Mouse (Mus musculus): ENCODE data around the gene Zfp106. TPM values are rescaled to one million over a fixed set of nuclear protein-coding genes. Genes with fewer than 3 reads are reported as not detected.
"Not testable (repeated sequence)": the region's sequence is repeated elsewhere in the genome, so short reads cannot be mapped to it uniquely, and the experiment has no call there.

Gene Zfp106
- polyA plus RNA-seq, 1 experiment from 2014 or later = 60.2 TPM

DNA sequence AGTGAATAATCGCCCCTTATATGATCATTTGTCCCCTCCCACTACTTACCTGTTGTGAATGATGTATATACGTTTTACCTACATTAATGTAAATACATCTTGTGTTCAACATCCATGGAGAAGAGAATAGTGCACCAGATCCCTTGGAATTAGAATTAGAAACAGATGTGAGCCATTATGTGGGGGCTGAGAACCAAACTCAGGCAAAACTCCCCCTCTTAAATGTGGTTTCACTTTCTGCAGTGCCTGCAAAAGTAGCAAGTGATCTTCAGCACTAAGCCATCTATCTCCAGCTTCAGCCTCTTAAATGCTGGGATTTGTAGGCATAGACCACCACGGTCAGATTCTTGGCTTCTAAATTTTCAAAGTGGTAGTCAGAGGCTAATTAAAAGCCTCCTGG, 11.5 kb upstream of the Zfp106 start:
- Histone ChIP-seq H3K36me3 (peaks cover 13% of the 10 kb centered on the region), H3K9ac (no peak overlapping the region), H3K4me1 (replicated peaks) (0 out of 2 replicates have a peak, but pooled peaks cover 7% of the 10 kb centered on the region), H3K4me2 (no peak overlapping the region), H3K27ac (ENCODE audit: poor library complexity, severe bottlenecking) (no peak overlapping the region), H3K27me3 (replicated peaks) (no peaks in the 10 kb centered on the region), H3K4me3 (no peak overlapping the region), H3K9me3 (replicated peaks) (no peaks in the 10 kb centered on the region)
- no peak for ATAC-seq (ENCODE audit: insufficient number of reproducible peaks, low FRiP score)
- WGBS = 90% methylated on average over 3 of the region's 3 CpGs

DNA sequence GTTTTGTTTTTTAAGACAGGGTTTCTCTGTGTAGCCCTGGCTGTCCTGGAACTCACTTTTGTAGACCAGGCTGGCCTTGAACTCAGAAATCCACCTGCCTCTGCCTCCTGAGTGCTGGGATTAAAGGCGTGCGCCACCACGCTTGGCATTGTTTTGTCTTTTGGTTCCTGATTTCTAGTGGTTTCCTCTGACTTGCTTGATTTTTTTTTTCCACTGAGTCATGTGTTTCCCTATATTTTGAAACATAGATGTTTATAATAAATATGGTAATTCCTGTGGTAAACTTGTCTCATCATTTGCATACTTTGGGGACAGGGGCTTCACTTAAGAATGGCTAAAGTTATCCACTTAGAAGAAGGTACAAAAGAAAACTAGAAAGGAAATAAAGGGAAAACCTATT, 8.5 kb upstream of the Zfp106 start:
- H3K27ac ChIP-seq (ENCODE audit: poor library complexity, severe bottlenecking); H3K4me2 ChIP-seq; ATAC-seq (ENCODE audit: insufficient number of reproducible peaks, low FRiP score); H3K27me3 ChIP-seq (replicated peaks); H3K9ac ChIP-seq; H3K4me1 ChIP-seq (replicated peaks); H3K4me3 ChIP-seq; H3K9me3 ChIP-seq (replicated peaks): not testable (repeated sequence)
- 94% methylated on average over 3 of the region's 3 CpGs for WGBS
- H3K36me3 ChIP-seq = peaks cover 10% of the 10 kb centered on the region

DNA sequence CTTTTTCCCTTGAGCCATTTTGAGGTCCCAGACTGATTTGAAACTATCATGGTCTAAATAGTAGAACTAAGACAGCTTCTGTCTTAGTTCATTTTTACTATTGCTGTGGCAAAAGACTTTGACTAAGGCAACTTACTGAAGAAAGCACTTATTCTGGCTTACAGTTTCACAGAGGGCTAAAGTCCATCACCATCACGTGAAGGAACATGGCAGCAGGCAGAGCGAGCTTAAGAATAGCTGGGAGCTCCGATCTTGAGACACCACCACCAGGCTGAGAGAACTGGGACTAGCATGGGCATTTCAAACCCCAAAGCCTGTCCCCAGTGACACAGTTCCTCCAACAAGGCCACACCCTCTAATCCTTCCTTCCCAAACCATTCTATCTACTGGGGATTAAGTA, 7.4 kb upstream of the Zfp106 start:
- H3K4me1 ChIP-seq (replicated peaks) = peaks cover 9% of the 10 kb centered on the region
- H3K4me3 ChIP-seq = no peak overlapping the region
- no peaks in the 10 kb centered on the region for H3K9me3 ChIP-seq (replicated peaks)
- no peak for ATAC-seq (ENCODE audit: insufficient number of reproducible peaks, low FRiP score)
- H3K27me3 ChIP-seq (replicated peaks) = no peaks in the 10 kb centered on the region
- H3K27ac ChIP-seq (ENCODE audit: poor library complexity, severe bottlenecking) = no peak overlapping the region
- H3K36me3 ChIP-seq = peaks cover 10% of the 10 kb centered on the region
- no peak overlapping the region for H3K9ac ChIP-seq
- no peak overlapping the region for H3K4me2 ChIP-seq
- 92% methylated on average over 3 of the region's 3 CpGs for WGBS

DNA sequence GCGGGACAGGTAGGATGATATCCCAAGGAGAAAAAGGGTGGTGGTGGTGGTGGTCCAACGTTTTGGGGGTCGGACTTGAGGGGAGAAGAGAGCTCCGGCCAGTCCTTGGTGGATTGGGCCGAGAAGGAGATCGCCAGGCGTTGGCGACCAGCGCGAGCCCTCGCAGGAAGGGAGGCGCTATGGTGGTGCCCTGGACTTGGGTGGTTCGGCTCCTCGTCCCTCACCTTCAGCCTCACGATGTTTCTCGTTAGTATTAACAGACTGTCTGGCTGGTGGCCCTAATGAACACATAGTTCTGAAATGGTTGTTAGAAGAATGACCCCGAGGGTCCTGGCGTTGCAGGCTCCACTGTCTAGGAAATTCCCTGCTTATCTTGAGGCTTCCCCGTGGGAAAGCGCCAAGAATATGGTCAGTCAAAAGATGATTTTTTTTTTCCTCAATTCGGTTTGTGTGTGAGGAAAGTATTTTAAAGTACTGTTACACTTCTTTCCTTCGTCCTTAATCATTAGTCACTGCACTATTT, 4.2 kb upstream of the Zfp106 start:
- Histone ChIP-seq H3K4me1 (replicated peaks) (peaks cover 14% of the 10 kb centered on the region), H3K27ac (ENCODE audit: poor library complexity, severe bottlenecking) (peak overlapping the region; percentile 91), H3K4me2 (peak overlapping the region; percentile 77), H3K36me3 (peaks cover 10% of the 10 kb centered on the region), H3K4me3 (peak overlapping the region; percentile 66), H3K9me3 (replicated peaks) (no peaks in the 10 kb centered on the region), H3K9ac (peak overlapping the region; percentile 75), H3K27me3 (replicated peaks) (no peaks in the 10 kb centered on the region)
- WGBS = under 1% methylated on average over 22 of the region's 22 CpGs
- ATAC-seq (ENCODE audit: insufficient number of reproducible peaks, low FRiP score) = peak; percentile 77

DNA sequence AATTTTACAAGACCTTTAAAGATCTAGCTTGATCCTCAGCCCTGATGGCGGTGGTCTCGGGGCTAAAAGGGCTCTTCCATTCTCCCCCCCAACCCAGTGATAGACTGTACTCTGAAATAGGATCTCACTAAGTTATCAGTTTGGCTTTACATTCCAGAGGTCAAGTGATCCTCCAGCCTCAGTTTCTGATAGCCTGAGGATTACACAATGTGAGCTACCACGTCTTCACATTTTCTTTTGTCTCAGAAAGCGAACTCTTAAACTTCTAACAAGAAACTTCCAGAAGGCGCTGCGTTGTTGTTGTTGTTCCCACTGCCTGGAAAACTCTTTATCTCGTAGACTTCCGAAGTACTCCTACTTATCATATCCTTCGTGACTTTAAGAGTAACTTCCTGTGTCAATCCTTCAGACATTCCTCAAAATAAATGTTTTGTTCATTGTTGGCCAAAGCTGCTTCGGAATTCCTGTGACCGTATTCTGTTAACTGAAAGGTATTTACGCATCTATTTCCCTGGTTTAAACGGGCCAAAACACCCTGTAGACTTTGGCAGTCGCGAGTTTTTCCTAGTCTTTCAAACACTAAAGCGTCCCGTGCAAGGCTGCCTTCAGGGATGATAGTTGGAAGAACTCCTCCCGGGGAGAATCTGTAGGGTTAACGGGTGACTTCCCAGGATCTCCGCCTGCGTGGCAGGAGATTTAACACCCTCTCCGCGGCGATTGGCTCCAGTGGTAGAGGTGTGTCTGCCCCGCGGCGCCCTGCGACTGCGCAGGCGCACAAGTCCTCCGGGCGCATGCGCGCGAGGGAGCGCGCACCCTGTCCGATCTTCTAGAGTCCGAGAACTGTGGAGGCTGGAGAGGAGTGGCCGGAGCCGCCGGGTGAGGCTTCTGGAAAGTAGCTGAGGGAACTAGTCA, 3.5 kb upstream of the Zfp106 start, which contains the start of gene Snap23:
TSS of gene Snap23 (plus strand) at position 786 of the 912 bp plus-strand sequence.
- H3K36me3 ChIP-seq = peaks cover 10% of the 10 kb centered on the region
- peak within 1 kb of the TSS; percentile 75 for H3K9ac ChIP-seq
- H3K9me3 ChIP-seq (replicated peaks) = no peaks in the 10 kb centered on the region
- peak; percentile 95 for ATAC-seq (ENCODE audit: insufficient number of reproducible peaks, low FRiP score)
- peak within 1 kb of the TSS; percentile 77 for H3K4me2 ChIP-seq
- peak within 1 kb of the TSS; percentile 91 for H3K27ac ChIP-seq (ENCODE audit: poor library complexity, severe bottlenecking)
- peaks cover 14% of the 10 kb centered on the region for H3K4me1 ChIP-seq (replicated peaks)
- whole genome bisulfite sequencing = under 1% methylated on average over 42 of the region's 42 CpGs
- peak within 1 kb of the TSS; percentile 66 for H3K4me3 ChIP-seq
- no peaks in the 10 kb centered on the region for H3K27me3 ChIP-seq (replicated peaks)

DNA sequence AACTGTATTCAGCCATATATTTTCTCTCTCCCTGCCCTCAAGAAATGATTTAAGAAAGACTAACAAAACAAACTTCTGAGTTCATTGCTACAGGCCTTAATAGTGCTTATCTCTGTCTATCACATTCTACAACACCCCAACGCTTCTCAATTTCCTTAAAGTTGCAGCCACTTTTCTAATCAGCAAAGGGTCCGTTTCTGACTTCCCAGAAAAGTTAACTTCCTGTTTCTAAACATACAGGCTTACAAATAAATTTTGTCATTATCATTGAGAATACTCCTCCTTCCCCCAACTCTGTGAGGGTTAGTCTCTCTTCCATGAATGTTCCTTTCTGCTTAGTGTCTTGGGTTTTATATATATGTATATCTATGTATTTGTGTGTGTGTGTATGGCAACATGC, 1.7 kb upstream of the Zfp106 start:
- WGBS = 60% methylated on average over 2 of the region's 2 CpGs
- Histone ChIP-seq H3K36me3 (no peaks in the 10 kb centered on the region; the same call in 1 of the 2 replicates), H3K4me3 (no peak overlapping the region), H3K9me3 (replicated peaks) (no peaks in the 10 kb centered on the region), H3K4me1 (replicated peaks) (peaks cover 14% of the 10 kb centered on the region), H3K4me2 (no peak overlapping the region), H3K9ac (no peak overlapping the region), H3K27me3 (replicated peaks) (no peaks in the 10 kb centered on the region), H3K27ac (ENCODE audit: poor library complexity, severe bottlenecking) (no peak overlapping the region)
- no peak for ATAC-seq (ENCODE audit: insufficient number of reproducible peaks, low FRiP score)

DNA sequence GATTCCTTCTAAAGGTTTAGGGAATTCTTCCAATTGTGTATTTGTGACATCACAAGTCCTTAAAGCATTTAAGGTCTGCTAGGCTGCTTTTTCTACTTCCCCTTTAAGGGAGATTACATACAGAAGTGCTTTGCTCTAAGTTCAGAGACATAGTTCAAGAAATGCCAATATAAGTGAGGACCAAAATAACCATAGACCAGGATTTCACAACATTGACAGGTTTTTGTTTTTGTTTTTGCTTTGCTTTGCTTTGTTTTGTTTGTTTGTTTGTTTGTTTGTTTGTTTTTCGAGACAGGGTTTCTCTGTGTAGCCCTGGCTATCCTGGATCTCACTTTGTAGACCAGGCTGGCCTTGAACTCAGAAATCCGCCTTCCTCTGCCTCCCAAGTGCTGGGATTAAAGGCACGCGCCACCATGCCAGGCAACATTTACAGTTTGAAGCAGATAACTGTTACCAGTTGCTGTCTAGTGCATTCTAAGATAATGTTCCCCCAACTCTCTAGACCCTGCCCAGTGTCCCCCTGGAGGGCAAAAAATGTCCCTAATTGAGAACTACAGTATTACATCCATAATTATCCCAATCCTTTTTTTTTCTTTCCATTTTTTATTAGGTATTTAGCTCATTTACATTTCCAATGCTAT, 1.0 kb upstream of the Zfp106 start:
- H3K4me2 ChIP-seq; H3K27me3 ChIP-seq (replicated peaks); H3K9me3 ChIP-seq (replicated peaks); H3K4me3 ChIP-seq; H3K9ac ChIP-seq; H3K36me3 ChIP-seq; ATAC-seq (ENCODE audit: insufficient number of reproducible peaks, low FRiP score); H3K27ac ChIP-seq (ENCODE audit: poor library complexity, severe bottlenecking): not testable (repeated sequence)
- peaks cover 14% of the 10 kb centered on the region for H3K4me1 ChIP-seq (replicated peaks)
- WGBS = 74% methylated on average over 4 of the region's 4 CpGs

DNA sequence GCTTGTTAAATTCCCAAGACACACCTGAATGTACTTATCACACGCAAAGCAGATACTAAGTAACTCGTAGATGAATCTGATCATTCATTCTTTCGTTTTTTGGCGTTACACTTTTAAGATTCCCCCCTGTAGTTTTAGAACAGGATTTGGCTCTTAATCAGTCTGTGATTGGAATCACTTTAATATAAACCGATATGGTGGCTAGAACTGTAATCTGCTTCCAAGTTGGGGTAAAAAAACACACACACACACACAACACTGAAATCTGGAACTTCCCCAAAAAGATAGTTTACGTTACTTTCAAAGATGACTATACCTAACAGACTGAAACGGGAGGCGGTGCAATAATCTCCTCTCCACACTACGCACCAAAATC, 796 bp downstream of the Zfp106 start:
- H3K4me1 ChIP-seq (replicated peaks) = peaks cover 10% of the 10 kb centered on the region
- no peak for ATAC-seq (ENCODE audit: insufficient number of reproducible peaks, low FRiP score)
- peaks cover under 1% of the 10 kb centered on the region; the same call in 1 of the 2 replicates for H3K36me3 ChIP-seq
- H3K27ac ChIP-seq (ENCODE audit: poor library complexity, severe bottlenecking) = peak overlapping the region; percentile 78; the same call in 1 of the 2 replicates
- H3K4me3 ChIP-seq = peak overlapping the region; percentile 89
- no peaks in the 10 kb centered on the region for H3K9me3 ChIP-seq (replicated peaks)
- H3K27me3 ChIP-seq (replicated peaks) = no peaks in the 10 kb centered on the region
- WGBS = 19% methylated on average over 9 of the region's 9 CpGs
- peak overlapping the region; percentile 94 for H3K9ac ChIP-seq
- peak overlapping the region; percentile 65 for H3K4me2 ChIP-seq

DNA sequence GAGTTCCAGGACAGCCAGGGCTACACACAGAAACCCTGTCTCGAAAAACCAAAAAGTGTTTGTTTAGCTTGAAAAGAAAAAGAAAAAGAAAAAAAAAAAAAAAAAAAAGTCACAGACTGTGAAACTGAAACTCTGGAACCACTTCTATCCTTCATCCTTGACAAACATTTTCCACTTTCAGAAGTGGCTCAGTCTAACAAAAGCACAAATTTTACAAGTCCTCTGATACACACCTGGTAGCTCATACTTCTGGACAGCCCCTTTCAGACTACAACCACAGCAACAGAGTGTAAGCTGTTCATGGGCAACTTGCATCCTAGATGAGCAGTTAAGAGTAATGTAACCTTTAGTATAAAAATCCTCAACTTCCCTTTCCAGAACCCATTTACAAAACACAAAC, 2.1 kb downstream of the Zfp106 start:
- no peak for ATAC-seq (ENCODE audit: insufficient number of reproducible peaks, low FRiP score)

DNA sequence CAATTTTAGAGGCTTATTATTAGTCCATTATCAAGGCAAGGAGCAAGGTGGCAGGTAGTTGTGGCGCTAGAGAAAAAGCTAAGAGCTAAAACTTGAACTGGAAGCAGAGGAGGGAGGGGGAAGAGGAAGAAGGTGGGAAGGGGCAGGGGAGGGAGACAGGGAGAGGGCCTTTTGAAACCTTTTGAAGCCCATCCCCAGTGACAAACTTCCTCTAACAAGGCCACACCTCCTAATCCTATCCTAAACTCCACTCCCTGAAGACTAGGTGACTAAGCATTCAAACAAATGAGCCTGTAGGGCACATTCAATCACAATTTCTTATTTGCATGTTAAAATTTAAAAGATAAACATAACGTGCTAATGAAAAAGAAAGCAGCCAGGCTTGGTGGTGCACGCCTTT, 4.8 kb downstream of the Zfp106 start:
- Histone ChIP-seq H3K4me3 (no peak overlapping the region), H3K27ac (ENCODE audit: poor library complexity, severe bottlenecking) (no peak overlapping the region), H3K27me3 (replicated peaks) (no peaks in the 10 kb centered on the region), H3K4me1 (replicated peaks) (peaks cover 4% of the 10 kb centered on the region), H3K36me3 (peaks cover 21% of the 10 kb centered on the region), H3K9me3 (replicated peaks) (no peaks in the 10 kb centered on the region), H3K4me2 (no peak overlapping the region), H3K9ac (no peak overlapping the region)
- ATAC-seq (ENCODE audit: insufficient number of reproducible peaks, low FRiP score) = no peak
- WGBS = 79% methylated on average over 3 of the region's 3 CpGs

More for the DNA sequence above, 2.1 kb downstream of the Zfp106 start:
- peaks cover 4% of the 10 kb centered on the region; the same call in 1 of the 2 replicates for H3K36me3 ChIP-seq
- no peak overlapping the region for H3K4me3 ChIP-seq
- H3K27ac ChIP-seq (ENCODE audit: poor library complexity, severe bottlenecking) = no peak overlapping the region
- no peak overlapping the region for H3K9ac ChIP-seq
- WGBS = 82% methylated on average over 1 of the region's 1 CpGs
- no peak overlapping the region for H3K4me2 ChIP-seq
- no peaks in the 10 kb centered on the region for H3K27me3 ChIP-seq (replicated peaks)
- H3K4me1 ChIP-seq (replicated peaks) = peaks cover 8% of the 10 kb centered on the region
- no peaks in the 10 kb centered on the region for H3K9me3 ChIP-seq (replicated peaks)

DNA sequence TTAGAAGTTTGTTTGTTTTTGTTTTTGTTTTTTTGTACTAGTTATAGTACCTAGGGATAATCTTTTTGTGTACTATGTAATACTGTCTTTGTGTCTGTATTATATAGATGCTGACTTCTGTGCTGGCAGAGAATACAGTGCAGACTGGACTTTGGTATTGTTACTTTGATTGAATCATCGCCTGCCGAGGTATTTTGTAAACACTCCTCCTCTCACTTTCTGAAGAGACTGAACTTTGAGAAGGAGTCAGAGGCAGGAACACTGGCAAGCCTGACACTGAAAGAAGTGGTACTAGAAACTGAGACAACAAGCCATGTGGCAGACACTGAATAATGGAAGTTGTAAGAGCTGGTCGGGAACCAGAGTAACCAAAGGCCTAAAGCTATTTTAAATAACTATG, 6.8 kb downstream of the Zfp106 start:
- Histone ChIP-seq H3K36me3 (peaks cover 38% of the 10 kb centered on the region), H3K27me3 (replicated peaks) (no peaks in the 10 kb centered on the region), H3K4me1 (replicated peaks) (peaks cover 3% of the 10 kb centered on the region; the same call in 1 of the 2 replicates), H3K9me3 (replicated peaks) (no peaks in the 10 kb centered on the region), H3K4me2 (no peak overlapping the region), H3K27ac (ENCODE audit: poor library complexity, severe bottlenecking) (no peak overlapping the region), H3K9ac (no peak overlapping the region), H3K4me3 (no peak overlapping the region)
- no peak for ATAC-seq (ENCODE audit: insufficient number of reproducible peaks, low FRiP score)
- WGBS = 82% methylated on average over 3 of the region's 3 CpGs

Data from heart, embryonic 12.5 days (tissue).